Mouse (Mus musculus): ENCODE results near the gene Avpi1. TPM values are rescaled to one million over a fixed set of nuclear protein-coding genes. Genes with fewer than 3 reads are reported as not detected.

The Avpi1 gene
- 33.6 and 35.2 TPM in 2 replicates for polyA plus RNA-seq (2014; fragmentation: Nextera tagmentation; extraction: Ambion mirVana)

DNA sequence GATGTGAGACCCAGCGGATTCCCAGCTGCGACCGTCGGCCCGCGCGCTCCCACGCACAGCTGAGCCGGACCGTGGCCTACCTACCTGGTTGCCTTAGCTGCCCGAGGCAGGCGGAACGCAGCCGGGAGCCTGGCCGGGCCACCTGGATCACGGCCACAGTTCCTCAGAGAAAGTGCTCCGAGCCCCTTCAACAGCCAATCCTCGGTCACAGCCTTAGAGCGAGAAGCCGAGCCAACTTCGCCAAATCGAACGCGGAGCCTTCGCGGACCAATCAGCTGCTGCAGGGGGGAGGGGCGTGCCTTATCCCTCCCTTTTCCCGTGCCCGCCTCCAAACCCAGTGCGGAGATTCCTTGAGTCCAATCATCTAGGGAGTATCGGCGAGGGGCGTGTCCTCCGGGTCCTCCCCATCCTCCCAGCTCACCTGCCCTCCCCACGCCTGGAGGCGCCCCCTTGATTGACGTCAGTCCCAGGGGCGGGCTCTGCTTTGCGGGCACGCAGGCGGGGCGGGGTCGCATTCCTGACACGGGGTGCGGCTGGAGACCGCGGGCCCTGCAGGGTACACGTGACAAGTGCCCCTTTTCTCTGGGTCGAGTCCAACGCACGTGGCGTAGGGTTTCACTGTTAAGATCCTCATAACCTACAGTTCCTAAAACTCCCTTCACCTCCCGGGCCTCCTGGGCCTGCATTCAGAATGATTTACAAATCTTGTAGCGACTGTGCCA lies at the start of gene Avpi1:
Gene Avpi1 (minus strand): TSS at position 273 of the 722 bp plus-strand sequence.
- Histone ChIP-seq H3K9ac (ENCODE audit: low read length) (peak within 1 kb of the TSS; percentile 76), H3K4me3 (ENCODE audit: low read depth, low read length) (peak within 1 kb of the TSS; percentile 59), H3K4me1 (replicated peaks; ENCODE audit: control insufficient read depth, insufficient read depth, low read length) (peaks cover 12% of the 10 kb centered on the region), H3K27me3 (replicated peaks; ENCODE audit: control insufficient read depth, insufficient read depth, low read length) (no peaks in the 10 kb centered on the region), H3K9me3 (ENCODE audit: control insufficient read depth, low read length) (no peaks in the 10 kb centered on the region), H3K36me3 (ENCODE audit: control insufficient read depth, insufficient read depth, low read length) (peaks cover 11% of the 10 kb centered on the region), H3K27ac (ENCODE audit: low read depth) (peak within 1 kb of the TSS; percentile 83), H3K4me2 (ENCODE audit: low read length) (peak within 1 kb of the TSS; percentile 99)
- peak; percentile 97 for ATAC-seq (replicated peaks; ENCODE audit: low FRiP score, low TSS enrichment, low read depth)
- DNase-seq (ENCODE audit: low spot score), result peak; percentile 97
- under 1% methylated on average over 54 of the region's 54 CpGs for WGBS

DNA sequence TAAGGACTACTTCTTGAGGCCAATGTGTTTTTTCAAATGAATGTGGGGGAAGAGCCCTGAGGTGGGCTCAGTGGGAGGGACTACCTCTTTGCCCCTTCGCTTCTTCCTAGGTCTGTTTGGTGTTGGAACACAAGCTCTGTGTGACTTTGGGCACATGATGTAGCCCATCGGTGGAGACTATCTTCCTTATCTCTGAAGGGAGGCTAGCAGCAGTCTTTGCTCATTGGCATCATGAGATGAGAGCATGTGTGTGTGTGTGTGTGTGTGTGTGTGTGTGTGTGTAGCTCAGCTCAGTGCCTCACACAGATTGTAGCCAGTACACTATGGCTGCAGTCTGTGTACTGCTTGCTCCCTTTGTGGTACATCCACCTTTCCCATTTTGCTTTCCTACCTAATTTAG lies 48.6 kb upstream of the Avpi1 start:
- no peak overlapping the region for H3K4me2 ChIP-seq (ENCODE audit: low read length)
- no peaks in the 10 kb centered on the region for H3K9me3 ChIP-seq (ENCODE audit: control insufficient read depth, low read length)
- no peak for ATAC-seq (replicated peaks; ENCODE audit: low FRiP score, low TSS enrichment, low read depth)
- no peaks in the 10 kb centered on the region for H3K27me3 ChIP-seq (replicated peaks; ENCODE audit: control insufficient read depth, insufficient read depth, low read length)
- H3K36me3 ChIP-seq (ENCODE audit: control insufficient read depth, insufficient read depth, low read length), result peaks cover 28% of the 10 kb centered on the region
- H3K4me3 ChIP-seq (ENCODE audit: low read depth, low read length), result no peak overlapping the region
- no peak overlapping the region for H3K27ac ChIP-seq (ENCODE audit: low read depth)
- DNase-seq (ENCODE audit: low spot score), result no peak
- WGBS, result 95% methylated on average over 2 of the region's 2 CpGs
- no peak overlapping the region for H3K9ac ChIP-seq (ENCODE audit: low read length)
- no peaks in the 10 kb centered on the region for H3K4me1 ChIP-seq (replicated peaks; ENCODE audit: control insufficient read depth, insufficient read depth, low read length)

DNA sequence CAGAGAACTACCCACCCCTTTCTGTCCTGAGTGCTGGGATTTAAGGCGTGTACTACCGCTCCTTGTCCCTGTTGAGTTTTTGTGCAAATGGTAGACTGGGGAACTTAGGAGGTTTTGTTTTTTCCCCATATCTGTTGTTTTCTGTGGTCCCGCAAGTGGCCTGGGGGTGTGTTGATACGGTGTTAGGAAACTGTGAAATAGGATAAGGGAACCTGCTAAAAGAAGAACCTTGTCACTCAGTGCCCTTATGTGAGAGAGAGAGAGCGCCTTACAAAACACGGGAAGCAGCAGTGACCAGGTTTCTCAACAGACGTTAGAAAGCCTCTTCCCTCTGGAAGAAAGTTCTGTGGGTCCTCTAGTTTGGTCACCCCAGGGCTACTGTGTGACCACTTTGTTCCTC lies 48.0 kb upstream of the Avpi1 start:
- 88% methylated on average over 7 of the region's 7 CpGs for WGBS
- Histone ChIP-seq H3K4me3 (ENCODE audit: low read depth, low read length) (no peak overlapping the region), H3K9me3 (ENCODE audit: control insufficient read depth, low read length) (no peaks in the 10 kb centered on the region), H3K4me2 (ENCODE audit: low read length) (no peak overlapping the region), H3K9ac (ENCODE audit: low read length) (no peak overlapping the region), H3K36me3 (ENCODE audit: control insufficient read depth, insufficient read depth, low read length) (peaks cover 23% of the 10 kb centered on the region), H3K27ac (ENCODE audit: low read depth) (no peak overlapping the region), H3K4me1 (replicated peaks; ENCODE audit: control insufficient read depth, insufficient read depth, low read length) (no peaks in the 10 kb centered on the region), H3K27me3 (replicated peaks; ENCODE audit: control insufficient read depth, insufficient read depth, low read length) (no peaks in the 10 kb centered on the region)
- ATAC-seq (replicated peaks; ENCODE audit: low FRiP score, low TSS enrichment, low read depth) (no peak), DNase-seq (ENCODE audit: low spot score) (no peak)

DNA sequence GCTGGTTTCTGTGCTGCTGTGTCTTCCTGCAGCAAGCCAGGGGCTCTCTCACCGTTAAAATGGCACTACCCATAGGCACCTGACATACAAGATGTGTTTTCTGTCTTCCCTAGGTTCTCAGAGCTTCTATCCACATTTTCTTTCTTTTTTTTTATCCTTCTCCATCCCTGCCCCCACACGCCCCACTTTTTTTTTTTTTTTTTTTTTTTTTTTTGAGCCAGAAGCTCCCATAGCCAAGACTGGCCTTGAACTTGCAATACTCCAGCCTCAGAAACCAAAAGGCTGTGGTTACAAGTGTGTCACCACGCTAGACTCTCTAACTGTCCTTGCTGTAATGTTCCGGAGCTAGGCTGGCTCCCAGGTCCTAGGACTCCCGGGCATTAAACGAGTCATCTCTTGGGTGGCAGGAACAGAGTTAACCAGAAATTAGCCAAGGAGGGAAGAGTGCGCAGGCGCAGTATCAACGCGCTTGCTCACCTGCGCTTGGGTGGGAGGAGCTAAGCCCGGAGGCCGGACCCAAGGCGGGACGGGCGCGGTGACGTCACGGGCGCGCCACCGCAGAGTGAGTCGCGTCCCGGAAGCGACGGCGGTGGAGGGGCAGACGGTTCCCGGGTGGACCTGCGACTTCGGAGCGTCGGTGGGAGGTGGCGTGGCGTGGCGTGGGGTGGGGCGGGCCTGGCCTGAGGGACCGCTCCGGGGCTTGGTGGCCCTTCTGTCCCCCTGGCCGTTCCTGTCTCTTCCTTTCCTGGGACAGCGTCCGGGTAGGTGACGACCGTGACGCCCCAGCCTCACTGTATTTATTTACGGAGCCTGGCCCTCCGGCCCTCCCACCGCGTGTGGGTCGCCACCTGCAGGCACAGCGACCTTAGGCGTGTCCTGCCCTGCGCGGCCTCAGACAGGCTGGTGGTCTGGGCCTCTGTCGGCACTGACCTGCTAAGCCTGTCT lies 41.4 kb upstream of the Avpi1 start:
- Histone ChIP-seq H3K27ac (ENCODE audit: low read depth) (no peak overlapping the region), H3K36me3 (ENCODE audit: control insufficient read depth, insufficient read depth, low read length) (no peaks in the 10 kb centered on the region), H3K27me3 (replicated peaks; ENCODE audit: control insufficient read depth, insufficient read depth, low read length) (peaks cover 5% of the 10 kb centered on the region; the same call in 1 of the 2 replicates), H3K4me3 (ENCODE audit: low read depth, low read length) (peak overlapping the region; percentile 63), H3K4me2 (ENCODE audit: low read length) (peak overlapping the region; percentile 67), H3K9me3 (ENCODE audit: control insufficient read depth, low read length) (no peaks in the 10 kb centered on the region), H3K4me1 (replicated peaks; ENCODE audit: control insufficient read depth, insufficient read depth, low read length) (peaks cover 8% of the 10 kb centered on the region), H3K9ac (ENCODE audit: low read length) (peak overlapping the region; percentile 52)
- 2% methylated on average over 52 of the region's 56 CpGs for WGBS
- DNase-seq (ENCODE audit: low spot score) (peak; percentile 92), ATAC-seq (replicated peaks; ENCODE audit: low FRiP score, low TSS enrichment, low read depth) (peak; percentile 92)

DNA sequence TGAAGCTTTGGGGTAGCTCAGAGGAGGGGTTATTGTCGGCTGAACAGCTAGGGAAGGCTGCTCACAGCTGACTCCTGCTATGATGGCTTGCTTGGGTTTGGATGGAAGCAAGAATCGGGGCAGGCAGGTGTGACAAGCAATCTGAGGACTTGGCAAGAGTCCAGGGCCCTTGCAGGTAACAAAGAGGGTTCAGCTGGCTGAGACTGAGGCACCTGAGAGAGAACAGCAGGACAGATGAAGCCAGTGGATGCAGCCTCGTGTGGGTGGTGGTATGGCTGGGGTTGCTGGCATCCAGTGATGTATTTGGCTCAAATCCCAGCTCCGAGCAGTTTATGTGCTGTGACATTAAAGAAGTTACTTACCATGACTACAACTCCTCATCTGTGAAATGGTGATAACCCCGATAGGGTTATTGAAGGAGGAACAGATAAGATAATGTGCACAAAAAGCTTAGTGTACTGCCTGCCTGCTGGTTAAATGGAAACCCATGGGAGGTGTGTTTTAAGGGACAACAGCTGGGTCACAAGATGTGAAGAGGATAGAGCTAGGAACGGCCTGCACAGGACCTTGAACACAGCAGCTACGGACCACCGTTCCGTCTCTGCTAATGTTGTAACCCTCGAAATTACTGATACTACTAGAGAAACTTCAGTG lies 40.6 kb upstream of the Avpi1 start:
- ATAC-seq (replicated peaks; ENCODE audit: low FRiP score, low TSS enrichment, low read depth) (no peak), DNase-seq (ENCODE audit: low spot score) (peak; percentile 57)
- Histone ChIP-seq H3K36me3 (ENCODE audit: control insufficient read depth, insufficient read depth, low read length) (no peaks in the 10 kb centered on the region), H3K9ac (ENCODE audit: low read length) (no peak overlapping the region), H3K4me3 (ENCODE audit: low read depth, low read length) (no peak overlapping the region), H3K27me3 (replicated peaks; ENCODE audit: control insufficient read depth, insufficient read depth, low read length) (peaks cover 5% of the 10 kb centered on the region; the same call in 1 of the 2 replicates), H3K4me2 (ENCODE audit: low read length) (peak overlapping the region; percentile 67; the same call in 1 of the 2 replicates), H3K27ac (ENCODE audit: low read depth) (no peak overlapping the region), H3K9me3 (ENCODE audit: control insufficient read depth, low read length) (no peaks in the 10 kb centered on the region), H3K4me1 (replicated peaks; ENCODE audit: control insufficient read depth, insufficient read depth, low read length) (peaks cover 8% of the 10 kb centered on the region)
- WGBS, result 65% methylated on average over 10 of the region's 10 CpGs

DNA sequence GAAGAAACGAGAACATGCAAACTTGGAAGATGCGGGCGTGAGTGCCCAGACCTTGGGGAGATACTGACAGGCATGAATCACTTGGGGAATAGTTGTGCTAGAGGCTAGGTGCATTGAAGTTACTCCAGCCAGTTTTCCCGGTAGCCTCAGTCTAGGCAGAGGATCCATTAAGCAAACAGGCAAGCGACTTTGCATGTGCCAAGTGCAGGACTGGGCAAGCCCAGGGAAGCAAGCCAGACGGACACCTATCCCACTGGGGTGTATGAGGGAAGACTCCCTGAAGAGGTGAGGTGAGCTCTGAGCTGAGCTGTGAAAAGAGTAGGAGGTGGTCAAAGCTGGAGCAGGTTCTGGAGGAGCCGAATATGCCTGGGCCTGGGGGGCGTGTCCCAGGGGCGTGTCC lies 38.6 kb upstream of the Avpi1 start:
- no peak for ATAC-seq (replicated peaks; ENCODE audit: low FRiP score, low TSS enrichment, low read depth)
- Histone ChIP-seq H3K4me2 (ENCODE audit: low read length) (no peak overlapping the region), H3K27ac (ENCODE audit: low read depth) (no peak overlapping the region), H3K4me3 (ENCODE audit: low read depth, low read length) (no peak overlapping the region), H3K9ac (ENCODE audit: low read length) (no peak overlapping the region), H3K27me3 (replicated peaks; ENCODE audit: control insufficient read depth, insufficient read depth, low read length) (peaks cover 5% of the 10 kb centered on the region; the same call in 1 of the 2 replicates), H3K4me1 (replicated peaks; ENCODE audit: control insufficient read depth, insufficient read depth, low read length) (peaks cover 8% of the 10 kb centered on the region), H3K9me3 (ENCODE audit: control insufficient read depth, low read length) (no peaks in the 10 kb centered on the region), H3K36me3 (ENCODE audit: control insufficient read depth, insufficient read depth, low read length) (no peaks in the 10 kb centered on the region)
- DNase-seq (ENCODE audit: low spot score), result no peak
- WGBS, result 69% methylated on average over 9 of the region's 9 CpGs

DNA sequence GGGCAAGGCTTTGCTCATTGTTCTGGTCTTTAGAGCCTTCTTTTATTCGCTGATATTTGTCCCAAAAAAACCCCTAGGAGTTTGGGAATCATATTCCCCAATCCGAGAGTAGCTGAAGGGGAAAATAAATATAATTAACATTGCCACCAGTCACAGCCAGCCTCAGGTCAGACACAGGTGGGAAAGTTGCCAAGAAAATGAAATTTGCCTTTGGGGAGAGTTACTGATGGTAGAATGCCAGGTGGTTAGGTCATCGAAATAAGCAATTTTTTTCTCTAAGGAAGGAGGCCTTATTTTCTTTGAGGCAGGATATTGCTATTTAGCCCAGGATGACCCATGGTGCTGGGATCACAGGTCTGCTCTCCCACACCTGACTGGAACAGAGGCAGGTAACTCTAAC lies 37.9 kb upstream of the Avpi1 start:
- Histone ChIP-seq H3K36me3 (ENCODE audit: control insufficient read depth, insufficient read depth, low read length) (no peaks in the 10 kb centered on the region), H3K9ac (ENCODE audit: low read length) (no peak overlapping the region), H3K27ac (ENCODE audit: low read depth) (no peak overlapping the region), H3K27me3 (replicated peaks; ENCODE audit: control insufficient read depth, insufficient read depth, low read length) (peaks cover 5% of the 10 kb centered on the region; the same call in 1 of the 2 replicates), H3K9me3 (ENCODE audit: control insufficient read depth, low read length) (no peaks in the 10 kb centered on the region), H3K4me3 (ENCODE audit: low read depth, low read length) (no peak overlapping the region), H3K4me2 (ENCODE audit: low read length) (no peak overlapping the region), H3K4me1 (replicated peaks; ENCODE audit: control insufficient read depth, insufficient read depth, low read length) (peaks cover 8% of the 10 kb centered on the region)
- DNase-seq (ENCODE audit: low spot score) (no peak), ATAC-seq (replicated peaks; ENCODE audit: low FRiP score, low TSS enrichment, low read depth) (no peak)
- WGBS, result 57% methylated on average over 3 of the region's 3 CpGs

DNA sequence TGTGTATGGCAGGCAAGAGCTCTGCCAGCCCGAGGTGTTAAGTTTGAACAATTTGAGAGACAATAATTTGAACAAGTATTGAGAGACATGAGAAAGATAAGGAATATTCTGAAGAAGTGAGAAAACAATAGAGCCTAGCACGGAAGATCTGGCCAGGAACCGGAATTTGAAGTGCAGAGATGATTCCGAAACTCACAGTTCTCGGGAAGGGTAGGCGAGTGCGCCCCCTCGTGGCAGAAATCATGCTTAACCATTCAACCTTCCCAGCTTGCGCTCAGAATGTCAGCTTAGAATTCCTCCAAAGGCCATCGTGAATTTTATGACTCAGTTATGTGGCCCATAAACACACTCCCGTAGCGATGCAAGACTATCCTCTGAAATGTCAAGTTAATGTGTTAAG lies 37.3 kb upstream of the Avpi1 start:
- 2% methylated on average over 12 of the region's 12 CpGs for WGBS
- ATAC-seq (replicated peaks; ENCODE audit: low FRiP score, low TSS enrichment, low read depth) (no peak), DNase-seq (ENCODE audit: low spot score) (peak; percentile 98)
- H3K27me3 ChIP-seq (replicated peaks; ENCODE audit: control insufficient read depth, insufficient read depth, low read length), result peaks cover 5% of the 10 kb centered on the region; the same call in 1 of the 2 replicates
- no peak overlapping the region for H3K4me3 ChIP-seq (ENCODE audit: low read depth, low read length)
- peaks cover 2% of the 10 kb centered on the region for H3K4me1 ChIP-seq (replicated peaks; ENCODE audit: control insufficient read depth, insufficient read depth, low read length)
- no peak overlapping the region for H3K9ac ChIP-seq (ENCODE audit: low read length)
- H3K36me3 ChIP-seq (ENCODE audit: control insufficient read depth, insufficient read depth, low read length), result no peaks in the 10 kb centered on the region
- H3K27ac ChIP-seq (ENCODE audit: low read depth), result no peak overlapping the region
- no peaks in the 10 kb centered on the region for H3K9me3 ChIP-seq (ENCODE audit: control insufficient read depth, low read length)
- H3K4me2 ChIP-seq (ENCODE audit: low read length), result peak overlapping the region; percentile 36

Data from intestine, embryonic 14.5 days (tissue).